Mouse (Mus musculus) layer of hippocampus, adult 8-10 months (tissue): ENCODE data around the gene Zan. TPM values are rescaled to one million over a fixed set of nuclear protein-coding genes. Genes with fewer than 3 reads are reported as not detected.
A peak's percentile ranks its signal among the peaks of the same experiment; 100 is the strongest.
"Not testable (repeated sequence)": the region's sequence is repeated elsewhere in the genome, so short reads cannot be mapped to it uniquely, and the experiment has no call there.

Source experiments
- DNase-seq, 2 experiments: peaks; one replicate each; pipeline ENCODE4 v3.0.0; 2022; ENCODE audit warnings: low spot score in 2 of 2
- total RNA-seq, 4 experiments: library from RNA; stranded (reverse); gene quantifications; 2 replicates each; pipeline ENCODE4 v1.2.4; 2022

Zan gene
- total RNA-seq, 4 experiments from 2014 or later = 0.16 to 0.22 (median 0.17) TPM

- peak; percentile 99 to 100 for DNase-seq
Measured at GRCm38 (mm10) chr5:137501709-137502666, 25.1 kb upstream of the Zan start, which contains the start of gene Pop7. TSS of gene Pop7 (minus strand) at chr5:137502518.

DNA sequence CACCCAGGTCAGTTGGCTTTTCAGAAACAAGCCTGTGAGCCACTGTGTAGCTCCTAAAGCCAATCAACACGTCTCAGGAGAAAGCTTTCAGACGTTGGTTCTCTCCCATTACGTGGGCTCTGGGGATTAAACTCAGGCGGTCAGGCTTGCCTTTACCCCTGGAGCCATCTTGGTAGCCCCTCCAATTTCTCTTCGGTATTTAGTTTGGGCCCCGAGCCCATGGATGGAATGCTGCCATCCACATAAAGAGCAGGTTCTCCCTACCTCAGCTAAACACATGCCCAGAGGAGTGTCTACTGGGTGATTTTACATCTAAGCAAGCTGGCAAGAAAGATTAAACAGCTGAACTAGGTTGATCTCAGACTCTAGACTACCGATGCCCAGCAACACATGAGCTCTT, 23.3 kb upstream of the Zan start:
- DNase-seq = no peak

- DNase-seq = no peak
Measured at GRCm38 (mm10) chr5:137493831-137494230, 17.0 kb upstream of the Zan start.

- DNase-seq = peak in 1 of 2 experiments; percentile 60
Measured at GRCm38 (mm10) chr5:137491559-137491958, 14.7 kb upstream of the Zan start.

- no peak for DNase-seq
Measured at GRCm38 (mm10) chr5:137487616-137488015, 10.8 kb upstream of the Zan start.

DNA sequence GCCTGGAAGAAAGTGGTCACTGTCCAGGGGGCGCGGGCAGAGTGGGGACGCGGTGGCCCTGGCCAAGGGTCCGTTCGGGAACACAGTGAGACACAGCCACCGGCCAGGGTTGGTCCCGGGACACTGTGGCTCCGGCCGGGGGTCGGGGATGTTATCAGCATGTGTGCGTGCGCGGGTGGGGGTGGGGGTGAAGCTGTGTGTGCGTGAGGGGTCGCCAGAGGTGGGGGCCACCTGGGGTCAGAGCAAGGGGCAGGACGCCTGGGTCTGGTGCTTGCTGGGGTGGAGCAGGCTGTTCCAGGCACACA, 8.9 kb upstream of the Zan start:
- DNase-seq = no peak

GRCm38 (mm10) chr5:137485071-137485850, 8.4 kb upstream of the Zan start:
- DNase-seq = no peak

- no peak for DNase-seq
Measured at GRCm38 (mm10) chr5:137481897-137482296, 5.0 kb upstream of the Zan start.

DNA sequence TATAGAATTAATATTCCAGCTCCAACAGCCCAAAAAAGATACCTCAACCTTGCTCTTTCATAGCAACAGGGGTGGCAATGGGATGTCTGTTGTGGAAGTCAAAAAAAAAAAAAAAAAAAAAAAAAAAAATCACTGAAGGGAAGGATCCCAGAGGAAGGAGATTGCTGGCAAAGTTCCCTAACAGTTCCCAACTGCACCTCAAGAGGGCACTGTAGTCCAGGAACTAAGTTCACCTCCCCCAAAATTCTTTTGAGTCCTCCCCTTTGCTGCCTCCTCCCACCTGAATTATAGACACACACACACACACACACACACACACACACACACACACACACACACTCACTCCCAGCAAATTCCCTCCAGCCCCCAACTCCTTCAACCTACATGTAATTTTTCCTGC, 4.3 kb upstream of the Zan start:
- peak; percentile 60 to 87 for DNase-seq

DNA sequence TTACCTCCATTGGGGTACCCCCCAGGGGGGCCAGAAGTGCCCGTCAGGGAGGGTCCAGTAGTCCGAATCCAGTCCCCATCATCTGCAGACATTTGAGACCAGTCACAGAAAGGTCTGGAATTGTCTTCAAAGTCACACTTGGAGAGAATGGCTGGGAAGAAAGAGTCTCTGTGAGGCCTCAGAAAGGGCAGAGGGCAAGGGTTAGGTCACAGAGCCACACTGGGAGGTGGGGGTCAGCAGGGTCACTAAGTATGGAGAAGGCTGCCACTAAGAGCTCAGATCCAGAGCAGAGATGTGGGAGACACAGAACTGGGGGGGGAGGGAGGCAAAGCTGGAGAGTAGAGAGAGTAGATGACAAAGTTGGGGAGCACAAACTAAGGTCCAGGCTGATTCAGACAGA, 2.5 kb downstream of the Zan start:
- no peak for DNase-seq

GRCm38 (mm10) chr5:137472252-137472904, 4.5 kb downstream of the Zan start:
- DNase-seq = no peak

GRCm38 (mm10) chr5:137466946-137467345, 9.9 kb downstream of the Zan start:
- no peak for DNase-seq

DNA sequence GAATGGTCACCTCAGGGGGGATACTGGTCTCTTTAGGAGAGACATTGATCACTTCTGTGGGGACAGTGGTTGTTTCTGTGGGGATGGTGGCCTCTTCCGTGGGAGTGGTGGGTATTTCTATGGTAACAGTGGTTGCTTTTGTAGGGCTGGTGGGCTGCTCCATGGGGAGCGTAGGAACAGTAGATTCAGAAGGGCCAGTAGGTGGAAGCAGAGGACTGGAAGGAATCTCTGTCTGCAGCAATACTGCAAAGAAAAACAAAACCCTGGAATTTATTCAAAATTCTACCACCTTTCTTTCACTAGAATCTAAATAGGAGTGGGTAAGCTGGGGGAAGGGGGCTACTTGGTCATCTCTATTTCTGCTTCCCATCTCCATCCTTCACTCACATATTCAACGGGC, 11.8 kb downstream of the Zan start:
- DNase-seq = peak in 1 of 2 experiments; percentile 10

- no peak for DNase-seq
Measured at GRCm38 (mm10) chr5:137455866-137456591, 20.8 kb downstream of the Zan start.

- no peak for DNase-seq
Measured at GRCm38 (mm10) chr5:137455206-137455605, 21.7 kb downstream of the Zan start.

GRCm38 (mm10) chr5:137445536-137445935, 31.3 kb downstream of the Zan start:
- no peak for DNase-seq

DNA sequence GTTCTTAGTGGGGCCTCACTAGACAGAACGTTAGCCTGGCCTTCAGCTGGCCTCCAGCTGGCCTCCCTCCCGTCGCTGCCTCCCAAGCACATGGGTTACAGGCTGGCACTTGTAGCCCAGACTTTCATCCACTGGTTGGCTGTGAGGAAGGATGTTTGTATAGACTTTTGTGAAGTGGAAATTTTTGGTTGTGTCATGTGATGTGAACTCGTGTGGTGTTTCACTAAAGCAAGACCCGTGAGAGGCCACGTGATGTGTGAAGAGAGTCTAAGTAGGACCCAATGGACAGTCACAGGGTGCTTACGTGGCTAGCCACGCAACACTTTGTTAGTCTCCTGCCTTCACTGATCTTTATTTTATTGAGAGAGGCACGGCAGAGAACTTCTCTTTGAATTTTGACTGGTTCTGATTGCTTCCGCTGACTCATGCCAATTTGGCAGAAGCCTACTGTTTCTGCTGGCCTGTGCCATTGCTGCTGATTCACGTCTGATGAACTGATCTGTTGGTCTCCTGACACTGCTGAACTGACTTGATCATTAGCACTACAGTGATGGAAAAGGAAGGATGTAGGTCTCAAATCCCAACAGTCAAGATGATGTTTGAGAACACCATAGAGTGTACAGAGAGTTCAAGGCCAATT, 36.5 kb downstream of the Zan start:
- peak in 1 of 2 experiments; percentile 16 for DNase-seq

DNA sequence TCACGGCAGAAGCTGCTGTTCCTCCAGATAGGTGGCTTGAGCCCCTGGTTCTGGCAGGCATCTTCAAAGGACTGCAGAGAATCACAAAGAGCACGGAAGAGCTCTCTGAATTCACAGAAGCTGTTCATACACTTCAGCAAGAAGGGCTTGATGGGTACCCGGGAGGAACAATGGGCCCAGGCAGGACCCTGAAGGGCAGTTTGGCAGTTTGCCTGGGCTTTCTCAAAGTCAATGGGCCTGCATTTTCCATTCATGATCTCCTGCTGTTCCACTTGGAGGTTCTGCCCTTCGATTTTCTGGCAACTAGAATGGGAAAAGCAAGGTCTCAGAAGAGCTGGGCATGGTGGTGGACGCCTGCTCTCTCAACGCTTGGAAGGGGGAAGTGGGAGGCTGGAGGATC, 43.0 kb downstream of the Zan start:
- no peak for DNase-seq

GRCm38 (mm10) chr5:137430402-137430801, 46.5 kb downstream of the Zan start:
- not testable (repeated sequence) for DNase-seq

- DNase-seq = no peak
Measured at GRCm38 (mm10) chr5:137425648-137426047, 51.2 kb downstream of the Zan start.

DNA sequence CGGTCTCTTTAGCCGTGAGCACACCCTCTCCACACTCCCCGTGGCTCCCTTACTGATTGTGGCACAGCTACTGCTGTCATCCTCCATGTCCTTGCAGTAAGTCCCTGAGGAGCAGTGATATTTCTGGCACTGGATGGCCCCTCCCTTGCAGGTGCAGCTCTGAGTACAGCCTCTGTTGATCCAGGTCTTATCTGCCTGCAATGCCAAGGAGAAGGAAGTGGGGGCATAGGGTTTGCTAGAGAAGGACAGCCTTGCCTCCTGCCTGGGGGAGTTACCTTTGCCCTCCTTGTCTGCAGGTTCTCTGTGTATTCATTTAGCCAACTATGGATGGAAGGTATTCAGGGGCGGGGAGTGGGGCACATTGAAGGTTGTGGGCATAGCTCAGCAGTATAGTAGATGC, 57.0 kb downstream of the Zan start:
- no peak for DNase-seq
